Mouse (Mus musculus) heart, adult 2 months (tissue): ENCODE results near the gene Ddx25. TPM values are rescaled to one million over a fixed set of nuclear protein-coding genes. Genes with fewer than 3 reads are reported as not detected.

Source experiments
- DNase-seq, 2 experiments: peaks; one replicate each; pipeline ENCODE4 v3.0.0; 2021
- H3K27ac ChIP-seq: fragments of 200-600 bp; 2 replicates; pipeline ENCODE4 v1.8.1; 2022
- H3K27me3 ChIP-seq: fragments of 200-500 bp; 2 replicates; pipeline ENCODE4 v1.6.1; 2012; ENCODE audit warnings: mild to moderate bottlenecking, low read length, inconsistent platforms, mixed read lengths; ENCODE audit not compliant: control insufficient read depth, insufficient read depth
- H3K36me3 ChIP-seq: fragments of 200-500 bp; 2 replicates; pipeline ENCODE4 v1.6.1; 2012; ENCODE audit warnings: low read length, inconsistent platforms; ENCODE audit not compliant: control insufficient read depth, insufficient read depth
- H3K4me1 ChIP-seq: fragments of 200-500 bp; 2 replicates; pipeline ENCODE4 v1.6.1; 2011; ENCODE audit warnings: low read length; ENCODE audit not compliant: control insufficient read depth, insufficient read depth
- H3K4me3 ChIP-seq: fragments of 200-600 bp; 2 replicates; pipeline ENCODE4 v1.8.1; 2022
- H3K79me2 ChIP-seq: fragments of 200-500 bp; replicated peaks from 2 replicates; pipeline ENCODE4 v1.6.1; 2012; ENCODE audit warnings: mild to moderate bottlenecking, inconsistent platforms, low read length, moderate library complexity, mixed read lengths; ENCODE audit not compliant: control insufficient read depth, insufficient read depth
- H3K9ac ChIP-seq: fragments of 200-500 bp; 2 replicates; pipeline ENCODE4 v1.6.1; 2012; ENCODE audit warnings: low read depth, mild to moderate bottlenecking, control low read depth, inconsistent platforms, low read length, mixed read lengths
- CTCF ChIP-seq: fragments of 200-600 bp; IDR thresholded peaks from 2 replicates; pipeline ENCODE4 v1.8.1; 2022; ENCODE audit warnings: antibody characterized with exemption, mild to moderate bottlenecking, moderate library complexity
- EP300 ChIP-seq: fragments of 200-500 bp; IDR thresholded peaks from 2 replicates; pipeline ENCODE4 v1.6.1; 2011; ENCODE audit warnings: low read depth, low read length, control low read depth; ENCODE audit not compliant: insufficient read depth
- POLR2A ChIP-seq: fragments of 200-500 bp; IDR thresholded peaks from 2 replicates; pipeline ENCODE4 v1.6.1; 2011; ENCODE audit warnings: mild to moderate bottlenecking, low read depth, low read length, control low read depth; ENCODE audit not compliant: insufficient read depth
- WGBS: fragments of 180-500 bp; shearing (Covaris S2); methylation state at CpG from one replicate; pipeline ENCODE4 v1.1.7; 2018; 5-methylcytosine and 5-hydroxymethylcytosine counted together
- intact Hi-C: fragments of 180-260 bp; cut with DNase I; formaldehyde crosslinking; loops from one replicate; pipeline ENCODE4 v1.15.1; 2025
- polyA plus RNA-seq: library from polyadenylated mRNA; depleted of rRNA; stranded (reverse); fragments of >200 nt; gene quantifications from 2 replicates; pipeline ENCODE4 v1.2.3, GENCODE M21; 2012
- total RNA-seq, 2 experiments: library from RNA; stranded (reverse); gene quantifications; 2 replicates each; pipeline ENCODE4 v1.2.3; 2021

Gene Ddx25
- total and polyA plus RNA-seq, 3 experiments, result 0.04 TPM; not detected in 2

GRCm38 (mm10) chr9:35499946-35500345 is 58.4 kb downstream of the Ddx25 start:
- DNase-seq, result no peak
- Histone ChIP-seq H3K9ac (no peak overlapping the region), H3K36me3 (no peaks in the 10 kb centered on the region), H3K27ac (no peak overlapping the region), H3K4me3 (no peak overlapping the region), H3K79me2 (no peaks in the 10 kb centered on the region), H3K27me3 (no peaks in the 10 kb centered on the region), H3K4me1 (no peaks in the 10 kb centered on the region)
- intact Hi-C loops, result no loop called here
- 87% methylated on average over 6 of the region's 6 CpGs for WGBS
- TF ChIP-seq CTCF, result no peak
- no peak for TF ChIP-seq POLR2A
- TF ChIP-seq EP300, result no peak

DNA sequence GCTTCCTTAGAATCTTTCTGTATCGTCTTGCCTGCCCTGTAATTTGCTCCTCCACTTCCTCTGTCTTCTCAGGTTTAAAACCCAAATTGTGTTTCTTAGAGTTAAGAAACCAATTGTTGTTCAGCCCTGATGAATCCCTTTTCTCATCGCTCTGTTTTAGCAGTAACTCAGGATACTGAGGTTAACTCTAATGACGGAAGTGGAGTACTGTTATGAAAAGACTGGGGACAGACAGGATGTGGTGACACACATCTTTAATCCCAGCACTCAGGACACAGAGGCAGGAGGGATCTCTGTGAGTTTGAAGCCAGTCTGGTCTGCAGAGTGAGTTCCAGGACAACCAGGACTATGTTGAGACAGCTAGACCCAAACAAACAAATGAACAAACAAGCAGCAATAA is 62.9 kb downstream of the Ddx25 start:
- no peak overlapping the region for H3K27ac ChIP-seq
- intact Hi-C loops, result no loop called here
- H3K9ac ChIP-seq, result no peak overlapping the region
- no peaks in the 10 kb centered on the region for H3K36me3 ChIP-seq
- no peak overlapping the region for H3K4me3 ChIP-seq
- no peak for DNase-seq
- no peaks in the 10 kb centered on the region for H3K79me2 ChIP-seq
- H3K27me3 ChIP-seq, result no peaks in the 10 kb centered on the region
- WGBS, result 59% methylated on average over 3 of the region's 3 CpGs
- TF ChIP-seq EP300 (no peak), POLR2A (no peak), CTCF (no peak)
- H3K4me1 ChIP-seq, result no peaks in the 10 kb centered on the region

GRCm38 (mm10) chr9:35494937-35495336 is 63.4 kb downstream of the Ddx25 start:
- Histone ChIP-seq H3K36me3 (no peaks in the 10 kb centered on the region), H3K9ac (no peak overlapping the region), H3K4me1 (no peaks in the 10 kb centered on the region), H3K27ac (no peak overlapping the region), H3K27me3 (no peaks in the 10 kb centered on the region), H3K79me2 (no peaks in the 10 kb centered on the region), H3K4me3 (no peak overlapping the region)
- DNase-seq, result no peak
- TF ChIP-seq EP300 (no peak), CTCF (no peak), POLR2A (no peak)
- intact Hi-C loops, result no loop called here
- 74% methylated on average over 4 of the region's 4 CpGs for WGBS

- Histone ChIP-seq H3K27ac (no peak overlapping the region), H3K4me1 (no peaks in the 10 kb centered on the region), H3K27me3 (no peaks in the 10 kb centered on the region), H3K79me2 (no peaks in the 10 kb centered on the region), H3K36me3 (no peaks in the 10 kb centered on the region), H3K9ac (no peak overlapping the region), H3K4me3 (no peak overlapping the region)
- TF ChIP-seq EP300, result no peak
- no peak for TF ChIP-seq CTCF
- TF ChIP-seq POLR2A, result no peak
- intact Hi-C loops, result no loop called here
- 81% methylated on average over 4 of the region's 4 CpGs for WGBS
- no peak for DNase-seq
These were observed 64.6 kb downstream of the Ddx25 start for GRCm38 (mm10) chr9:35493733-35494092.

- Histone ChIP-seq H3K9ac (no peak overlapping the region), H3K4me3 (no peak overlapping the region), H3K79me2 (no peaks in the 10 kb centered on the region), H3K4me1 (no peaks in the 10 kb centered on the region), H3K36me3 (no peaks in the 10 kb centered on the region), H3K27me3 (no peaks in the 10 kb centered on the region), H3K27ac (no peak overlapping the region)
- intact Hi-C loops, result no loop called here
- no peak for TF ChIP-seq POLR2A
- no peak for TF ChIP-seq EP300
- TF ChIP-seq CTCF, result no peak
- 81% methylated on average over 7 of the region's 7 CpGs for WGBS
- DNase-seq, result no peak
These were observed 65.1 kb downstream of the Ddx25 start for GRCm38 (mm10) chr9:35493033-35493732.

GRCm38 (mm10) chr9:35491109-35491866 is 67.0 kb downstream of the Ddx25 start:
- intact Hi-C loops, result no loop called here
- H3K27ac ChIP-seq, result no peak overlapping the region
- no peaks in the 10 kb centered on the region for H3K36me3 ChIP-seq
- WGBS, result 73% methylated on average over 11 of the region's 11 CpGs
- no peak overlapping the region for H3K4me3 ChIP-seq
- H3K27me3 ChIP-seq, result no peaks in the 10 kb centered on the region
- no peak overlapping the region for H3K9ac ChIP-seq
- no peaks in the 10 kb centered on the region for H3K79me2 ChIP-seq
- DNase-seq, result no peak
- TF ChIP-seq EP300 (no peak), CTCF (no peak), POLR2A (no peak)
- H3K4me1 ChIP-seq, result no peaks in the 10 kb centered on the region
